Mouse (Mus musculus): ENCODE results near the gene Lrrc41. TPM values are rescaled to one million over a fixed set of nuclear protein-coding genes. Genes with fewer than 3 reads are reported as not detected.

Gene Lrrc41
- polyA plus RNA-seq, 1 experiment from 2014 or later = 67.9 TPM

- Histone ChIP-seq H3K27me3 (ENCODE audit: low read depth, poor library complexity, severe bottlenecking) (no peaks in the 10 kb centered on the region), H3K36me3 (no peaks in the 10 kb centered on the region), H3K4me3 (no peak overlapping the region), H3K9me3 (replicated peaks) (no peaks in the 10 kb centered on the region), H3K4me1 (peaks cover 7% of the 10 kb centered on the region; the same call in 1 of the 2 replicates), H3K27ac (replicated peaks) (no peak overlapping the region)
- no peak for DNase-seq (ENCODE audit: low spot score)
- 82% methylated on average over 5 of the region's 5 CpGs for WGBS
These were observed 15.9 kb upstream of the Lrrc41 start for GRCm38 (mm10) chr4:116059012-116059726.

DNA sequence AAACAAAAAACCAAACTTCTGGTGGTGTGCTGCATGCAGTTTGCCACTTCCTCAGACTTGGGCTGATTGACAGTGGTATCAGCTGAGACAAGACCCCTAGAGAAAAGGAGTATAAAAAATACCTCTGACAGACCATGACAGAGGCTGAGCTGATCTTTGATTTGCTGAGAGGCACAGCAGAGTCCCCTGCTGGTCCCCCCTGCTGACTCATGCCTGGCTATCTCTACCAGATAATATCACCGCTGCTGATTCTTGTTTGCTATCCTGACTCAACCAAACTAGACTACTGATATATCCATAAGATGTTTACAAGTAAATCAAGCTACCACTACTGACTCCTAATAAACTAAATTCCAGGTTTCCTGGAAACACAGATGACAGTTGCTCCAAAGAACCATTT, 11.2 kb upstream of the Lrrc41 start:
- Histone ChIP-seq H3K9me3 (replicated peaks) (no peaks in the 10 kb centered on the region), H3K36me3 (peaks cover 41% of the 10 kb centered on the region), H3K27me3 (ENCODE audit: low read depth, poor library complexity, severe bottlenecking) (no peaks in the 10 kb centered on the region), H3K4me1 (0 out of 2 replicates have a peak, but pooled peaks cover 4% of the 10 kb centered on the region), H3K27ac (replicated peaks) (no peak overlapping the region), H3K4me3 (no peak overlapping the region)
- no peak for DNase-seq (ENCODE audit: low spot score)
- 57% methylated on average over 1 of the region's 1 CpGs for WGBS

DNA sequence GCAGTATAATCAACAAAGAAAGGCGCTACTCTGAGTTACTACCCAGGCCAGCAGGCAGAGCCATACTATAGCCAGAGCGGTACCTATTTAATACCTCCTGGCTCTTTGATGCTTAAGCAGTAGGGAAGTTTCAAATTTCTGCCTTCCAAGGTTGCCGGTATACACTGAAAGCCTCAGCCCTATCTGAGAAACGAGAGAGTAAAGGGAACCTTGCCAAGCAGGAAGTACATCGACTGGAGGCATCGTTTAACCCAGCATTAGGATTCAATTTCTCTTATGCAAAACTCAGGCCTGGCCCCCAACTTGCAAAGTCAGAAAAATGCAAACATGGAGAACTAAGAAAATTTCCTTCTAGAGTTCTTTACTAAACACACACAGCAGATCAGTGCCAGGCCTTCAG, 5.0 kb upstream of the Lrrc41 start:
- Histone ChIP-seq H3K4me3 (no peak overlapping the region), H3K27me3 (ENCODE audit: low read depth, poor library complexity, severe bottlenecking) (no peaks in the 10 kb centered on the region), H3K27ac (replicated peaks) (no peak overlapping the region), H3K4me1 (peaks cover 19% of the 10 kb centered on the region), H3K36me3 (peaks cover 62% of the 10 kb centered on the region), H3K9me3 (replicated peaks) (no peaks in the 10 kb centered on the region)
- WGBS = 92% methylated on average over 6 of the region's 6 CpGs
- DNase-seq (ENCODE audit: low spot score) = no peak

DNA sequence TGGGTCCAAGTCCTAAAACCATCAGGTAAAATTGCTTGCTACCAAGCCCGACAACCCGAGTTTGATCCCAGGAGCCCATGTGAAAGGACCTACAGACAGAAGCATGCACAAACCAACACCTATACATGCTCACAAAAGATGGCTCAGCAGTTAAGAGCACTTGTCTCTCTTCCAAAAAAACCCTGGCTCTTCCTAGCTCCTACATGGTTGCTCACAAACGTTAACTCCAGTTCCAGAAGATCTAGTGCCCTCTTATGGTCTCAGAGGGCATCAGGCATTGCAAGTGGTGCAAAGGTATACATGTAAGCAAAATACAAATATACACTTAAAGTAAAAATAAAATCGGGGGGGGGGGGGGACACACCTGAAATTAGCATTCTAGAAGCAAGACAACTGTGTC, 1.9 kb upstream of the Lrrc41 start:
- peak overlapping the region; percentile 99; the same call in 1 of the 2 replicates for H3K4me3 ChIP-seq
- H3K4me1 ChIP-seq = peaks cover 37% of the 10 kb centered on the region
- no peak overlapping the region for H3K27ac ChIP-seq (replicated peaks)
- H3K9me3 ChIP-seq (replicated peaks) = no peaks in the 10 kb centered on the region
- H3K36me3 ChIP-seq = peaks cover 32% of the 10 kb centered on the region
- WGBS = 62% methylated on average over 4 of the region's 4 CpGs
- no peak for DNase-seq (ENCODE audit: low spot score)
- H3K27me3 ChIP-seq (ENCODE audit: low read depth, poor library complexity, severe bottlenecking) = no peaks in the 10 kb centered on the region

GRCm38 (mm10) chr4:116074145-116074675, 859 bp upstream of the Lrrc41 start:
- Histone ChIP-seq H3K36me3 (peaks cover 23% of the 10 kb centered on the region), H3K9me3 (replicated peaks) (no peaks in the 10 kb centered on the region), H3K4me1 (peaks cover 37% of the 10 kb centered on the region), H3K4me3 (peak overlapping the region; percentile 99), H3K27me3 (ENCODE audit: low read depth, poor library complexity, severe bottlenecking) (no peaks in the 10 kb centered on the region), H3K27ac (replicated peaks) (peak overlapping the region; percentile 99)
- 4% methylated on average over 8 of the region's 8 CpGs for WGBS
- DNase-seq (ENCODE audit: low spot score) = no peak

GRCm38 (mm10) chr4:116075631-116076368, 731 bp downstream of the Lrrc41 start:
- H3K9me3 ChIP-seq (replicated peaks) = no peaks in the 10 kb centered on the region
- peak overlapping the region; percentile 99 for H3K27ac ChIP-seq (replicated peaks)
- 1% methylated on average over 77 of the region's 77 CpGs for WGBS
- no peaks in the 10 kb centered on the region for H3K27me3 ChIP-seq (ENCODE audit: low read depth, poor library complexity, severe bottlenecking)
- H3K4me1 ChIP-seq = peaks cover 37% of the 10 kb centered on the region
- DNase-seq (ENCODE audit: low spot score) = peak; percentile 85
- H3K4me3 ChIP-seq = peak overlapping the region; percentile 99
- H3K36me3 ChIP-seq = peaks cover 23% of the 10 kb centered on the region

DNA sequence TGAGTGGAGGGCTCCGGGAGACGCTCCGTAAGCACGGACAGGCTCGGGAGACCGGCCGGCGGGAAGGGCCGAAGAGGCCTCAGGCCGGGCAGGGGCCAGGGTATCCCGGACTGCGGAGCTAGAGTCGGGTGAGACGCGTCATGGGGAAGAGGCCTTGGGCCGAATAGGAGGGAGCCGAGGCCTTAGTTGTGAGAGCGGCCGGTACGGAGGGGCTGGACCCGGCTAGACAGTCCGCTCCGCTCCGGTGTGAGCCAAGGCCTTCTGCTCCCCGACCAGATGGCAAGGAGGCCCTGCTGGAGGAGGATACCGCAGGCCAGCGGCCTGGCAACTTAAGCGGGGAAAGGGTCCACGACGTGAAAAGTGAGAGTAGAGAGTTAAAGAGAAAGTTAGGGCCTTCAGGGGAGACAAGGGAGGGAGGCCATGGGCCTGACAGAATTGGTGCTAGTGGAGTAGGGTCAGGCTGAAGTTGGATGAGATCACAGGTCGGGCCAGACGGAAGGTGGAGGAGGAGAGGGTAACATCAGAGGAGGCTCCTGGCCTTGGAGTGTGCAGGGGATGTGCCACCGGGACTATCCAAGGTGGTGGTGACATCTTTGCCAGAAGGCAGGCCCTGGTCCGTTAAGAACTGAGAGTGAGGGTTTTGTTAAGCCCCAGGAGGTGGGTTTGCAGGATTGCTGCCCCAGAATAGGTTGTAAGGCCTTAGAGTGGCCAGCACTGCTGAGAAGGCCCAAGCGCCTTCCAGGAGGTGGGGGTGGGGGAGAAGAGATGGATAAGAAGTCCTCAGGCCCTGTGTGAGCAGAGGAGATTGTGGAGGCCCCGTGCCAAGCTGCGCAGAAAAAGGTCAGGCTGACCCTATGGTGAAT, 1.5 kb downstream of the Lrrc41 start:
- 2% methylated on average over 37 of the region's 37 CpGs for WGBS
- peaks cover 37% of the 10 kb centered on the region for H3K4me1 ChIP-seq
- no peaks in the 10 kb centered on the region for H3K27me3 ChIP-seq (ENCODE audit: low read depth, poor library complexity, severe bottlenecking)
- no peaks in the 10 kb centered on the region for H3K9me3 ChIP-seq (replicated peaks)
- H3K4me3 ChIP-seq = peak overlapping the region; percentile 99
- peak overlapping the region; percentile 99 for H3K27ac ChIP-seq (replicated peaks)
- H3K36me3 ChIP-seq = peaks cover 26% of the 10 kb centered on the region
- peak; percentile 60 for DNase-seq (ENCODE audit: low spot score)

- peak overlapping the region; percentile 99 for H3K4me3 ChIP-seq
- DNase-seq (ENCODE audit: low spot score) = no peak
- H3K27me3 ChIP-seq (ENCODE audit: low read depth, poor library complexity, severe bottlenecking) = no peaks in the 10 kb centered on the region
- H3K4me1 ChIP-seq = peaks cover 37% of the 10 kb centered on the region
- peaks cover 35% of the 10 kb centered on the region for H3K36me3 ChIP-seq
- WGBS = 58% methylated on average over 3 of the region's 3 CpGs
- peak overlapping the region; percentile 99 for H3K27ac ChIP-seq (replicated peaks)
- no peaks in the 10 kb centered on the region for H3K9me3 ChIP-seq (replicated peaks)
These were observed 2.4 kb downstream of the Lrrc41 start for GRCm38 (mm10) chr4:116077240-116078095.

DNA sequence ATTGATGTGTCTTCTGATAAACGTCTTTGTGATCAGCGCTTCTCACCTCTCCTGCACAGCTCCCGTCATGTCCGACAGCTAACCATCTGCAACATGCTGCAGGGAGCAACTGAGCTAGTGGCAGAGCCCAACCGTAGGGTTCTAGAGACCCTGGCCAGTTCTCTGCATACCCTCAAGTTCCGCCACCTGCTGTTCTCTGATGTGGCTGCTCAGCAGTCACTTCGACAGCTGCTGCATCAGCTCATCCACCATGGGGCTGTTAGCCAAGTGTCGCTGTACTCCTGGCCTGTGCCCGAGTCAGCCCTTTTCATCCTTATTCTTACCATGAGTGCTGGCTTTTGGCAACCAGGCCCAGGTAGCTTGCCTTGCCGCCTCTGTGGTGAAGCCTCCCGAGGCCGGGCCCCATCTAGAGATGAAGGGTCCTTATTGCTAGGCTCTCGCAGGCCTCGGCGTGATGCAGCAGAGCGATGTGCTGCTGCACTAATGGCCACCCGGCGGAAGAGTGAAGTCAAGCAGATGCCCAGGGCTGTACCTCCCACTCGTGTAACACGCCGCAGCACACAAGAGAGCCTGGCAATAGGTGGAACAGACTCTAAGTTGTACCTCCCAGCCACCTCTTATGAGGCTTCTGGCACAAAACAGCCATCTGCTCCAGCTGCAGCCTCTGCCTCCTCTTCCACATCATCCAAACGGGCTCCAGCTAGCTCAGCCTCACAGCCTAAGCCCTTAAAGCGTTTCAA, 13.6 kb downstream of the Lrrc41 start:
- peaks cover 98% of the 10 kb centered on the region for H3K36me3 ChIP-seq
- WGBS = 88% methylated on average over 23 of the region's 23 CpGs

DNA sequence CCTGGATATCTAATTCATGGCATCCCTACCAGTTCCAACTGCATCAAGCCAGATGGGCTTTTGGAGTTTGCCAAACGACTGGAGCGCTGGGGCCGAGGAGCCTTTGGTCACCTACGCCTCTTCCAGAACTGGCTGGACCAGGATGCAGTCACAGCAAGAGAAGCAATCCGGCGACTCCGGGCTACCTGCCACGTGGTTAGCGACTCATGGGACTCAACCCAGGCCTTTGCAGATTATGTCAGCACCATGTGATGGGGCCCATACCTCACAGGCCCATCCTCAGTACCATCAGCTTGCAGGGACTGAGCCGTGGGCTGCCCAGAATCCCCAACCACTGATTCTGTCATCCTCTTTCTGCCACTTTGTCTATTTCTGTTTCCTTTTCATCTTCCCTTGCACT, 21.2 kb downstream of the Lrrc41 start:
- H3K36me3 ChIP-seq = peaks cover 100% of the 10 kb centered on the region
- no peak overlapping the region for H3K4me3 ChIP-seq
- H3K27me3 ChIP-seq (ENCODE audit: low read depth, poor library complexity, severe bottlenecking) = no peaks in the 10 kb centered on the region
- no peak for DNase-seq (ENCODE audit: low spot score)
- 90% methylated on average over 10 of the region's 10 CpGs for WGBS
- H3K4me1 ChIP-seq = no peaks in the 10 kb centered on the region
- H3K9me3 ChIP-seq (replicated peaks) = no peaks in the 10 kb centered on the region
- no peak overlapping the region for H3K27ac ChIP-seq (replicated peaks)

More for the DNA sequence above, 13.6 kb downstream of the Lrrc41 start:
- Histone ChIP-seq H3K4me1 (no peaks in the 10 kb centered on the region), H3K27ac (replicated peaks) (no peak overlapping the region), H3K27me3 (ENCODE audit: low read depth, poor library complexity, severe bottlenecking) (no peaks in the 10 kb centered on the region), H3K4me3 (no peak overlapping the region), H3K9me3 (replicated peaks) (no peaks in the 10 kb centered on the region)
- no peak for DNase-seq (ENCODE audit: low spot score)

DNA sequence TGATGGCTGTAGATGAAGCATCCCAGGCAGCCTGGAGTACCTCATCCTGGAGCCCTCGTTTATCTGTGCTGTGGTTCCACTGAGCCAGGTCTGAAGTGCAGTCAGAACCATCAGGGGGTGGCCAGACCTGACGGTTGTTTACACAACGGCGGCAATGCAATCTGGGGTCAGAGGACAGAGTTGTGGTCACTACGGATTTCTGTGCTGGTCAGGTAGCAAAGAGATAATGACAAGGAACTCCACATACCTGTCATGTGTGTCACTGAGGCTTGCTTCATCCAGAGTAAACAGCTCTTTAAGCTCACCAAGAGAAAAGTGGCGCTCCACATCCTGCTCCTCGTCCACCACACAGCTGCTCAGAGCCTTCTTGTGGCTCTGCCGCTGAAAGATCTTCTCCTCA, 22.1 kb downstream of the Lrrc41 start:
- 91% methylated on average over 8 of the region's 8 CpGs for WGBS

More for the DNA sequence above, 22.1 kb downstream of the Lrrc41 start:
- Histone ChIP-seq H3K27me3 (ENCODE audit: low read depth, poor library complexity, severe bottlenecking) (no peaks in the 10 kb centered on the region), H3K9me3 (replicated peaks) (no peaks in the 10 kb centered on the region), H3K27ac (replicated peaks) (no peak overlapping the region), H3K36me3 (peaks cover 100% of the 10 kb centered on the region), H3K4me3 (no peak overlapping the region), H3K4me1 (no peaks in the 10 kb centered on the region)
- DNase-seq (ENCODE audit: low spot score) = no peak
